Mouse (Mus musculus): ENCODE results near the gene Ccdc90b.

DNA sequence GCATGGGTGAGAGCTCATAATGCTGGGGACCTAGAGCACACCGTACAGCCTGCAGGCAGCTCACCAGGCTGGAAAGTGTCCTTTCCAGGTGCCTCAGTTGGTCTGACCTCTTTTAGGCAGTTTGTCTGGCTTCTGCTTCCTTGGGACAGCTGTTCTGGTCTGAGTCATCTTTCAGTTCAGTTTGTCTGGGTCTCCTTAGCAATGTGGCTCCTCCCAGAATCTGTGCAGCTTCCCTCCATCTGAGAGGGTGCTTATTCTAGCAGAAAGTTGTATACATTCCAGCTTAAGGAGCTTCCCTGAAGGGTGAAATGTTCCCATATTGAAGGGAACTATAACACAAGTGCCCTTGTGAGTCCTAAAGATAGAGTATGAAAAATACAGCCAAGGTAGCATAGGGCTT lies 5.8 kb downstream of the Ccdc90b start:
- TF ChIP-seq CTCF (IDR thresholded peaks at IDR 0.05; ENCODE audit: low read depth, low read length) = no peak
- no peak for TF ChIP-seq POLR2A (IDR thresholded peaks at IDR 0.05; ENCODE audit: insufficient read depth, low read length)
- TF ChIP-seq EP300 (IDR thresholded peaks at IDR 0.05; ENCODE audit: insufficient read depth, low read depth, low read length) = no peak
